Mouse (Mus musculus) urinary bladder, postnatal 4 days (tissue): ENCODE data around the gene Syt12.
"Not testable (repeated sequence)": the region's sequence is repeated elsewhere in the genome, so short reads cannot be mapped to it uniquely, and the experiment has no call there.

Source experiments
- DNase-seq, 2 experiments: peaks; one replicate each; pipeline ENCODE4 v3.0.0; 2021 to 2022; ENCODE audit warnings: low spot score in 2 of 2

The Syt12 gene

DNA sequence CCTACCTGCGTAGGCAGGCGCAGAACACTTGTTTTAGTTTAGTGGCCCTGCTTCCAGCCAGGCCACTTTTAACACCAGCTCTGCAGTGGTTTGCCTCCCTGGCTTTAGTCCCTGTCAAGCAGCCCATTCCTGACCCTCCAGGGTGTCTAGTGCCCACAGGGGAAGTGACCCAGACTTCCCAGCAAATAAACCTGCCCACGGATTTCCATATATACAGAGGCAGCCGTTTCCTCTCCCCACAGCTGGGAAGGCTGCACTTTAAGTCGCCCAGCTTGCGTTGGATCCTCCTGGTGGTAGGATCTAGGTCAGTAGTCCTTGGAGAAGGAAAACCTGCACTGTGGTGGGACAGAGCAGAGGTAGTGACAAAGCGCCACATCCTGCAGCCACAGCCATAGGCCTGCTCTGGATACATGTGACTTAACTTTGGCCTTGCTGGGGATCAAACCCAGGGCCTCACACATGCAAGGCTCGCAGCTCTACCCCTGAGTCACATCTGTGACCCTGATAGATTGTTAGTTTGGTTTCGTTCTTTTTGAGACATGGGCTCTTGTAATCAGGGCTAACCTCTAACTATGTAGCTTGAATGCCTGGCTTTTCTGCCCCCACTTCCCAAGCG, 13.9 kb upstream of the Syt12 start:
- no peak for DNase-seq

DNA sequence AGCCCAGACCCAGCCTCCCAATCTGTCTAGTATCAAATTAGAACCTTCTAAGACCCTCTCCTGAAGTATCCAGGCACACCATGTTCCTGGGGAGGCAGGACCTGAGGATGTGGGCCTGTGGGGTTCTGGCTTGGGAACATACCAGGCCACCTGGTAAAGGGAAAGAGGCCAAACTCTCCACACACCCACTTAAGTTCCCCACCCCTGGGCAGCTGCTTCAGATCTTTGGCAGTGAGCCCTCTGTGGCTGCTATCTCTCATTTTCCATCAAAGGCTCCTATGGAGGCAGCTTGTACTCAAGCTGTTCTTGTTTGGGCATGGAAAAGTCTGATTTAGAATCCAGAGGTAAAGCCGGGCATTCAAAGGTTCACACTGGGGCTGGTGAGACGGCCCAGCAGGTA, 10.6 kb upstream of the Syt12 start:
- DNase-seq: no peak

DNA sequence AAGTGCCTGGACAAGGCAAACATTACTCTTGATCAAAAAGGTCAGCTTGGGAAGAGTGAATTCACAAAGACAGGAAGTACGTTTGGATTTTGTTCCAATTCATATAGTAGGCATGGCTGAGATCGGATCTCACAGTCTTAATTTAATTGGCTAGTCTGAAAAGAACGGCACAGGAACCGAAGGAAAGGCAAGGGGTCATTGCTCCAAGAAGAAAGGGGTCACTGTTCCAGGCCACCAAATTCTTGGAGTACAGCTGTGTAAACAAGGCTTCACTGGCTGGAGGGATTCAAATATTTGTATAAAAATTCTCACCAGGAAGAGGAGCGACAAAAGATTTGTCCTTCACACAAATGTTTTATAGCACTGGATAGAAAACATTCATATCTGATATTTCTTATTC, 7.8 kb upstream of the Syt12 start:
- no peak for DNase-seq

DNA sequence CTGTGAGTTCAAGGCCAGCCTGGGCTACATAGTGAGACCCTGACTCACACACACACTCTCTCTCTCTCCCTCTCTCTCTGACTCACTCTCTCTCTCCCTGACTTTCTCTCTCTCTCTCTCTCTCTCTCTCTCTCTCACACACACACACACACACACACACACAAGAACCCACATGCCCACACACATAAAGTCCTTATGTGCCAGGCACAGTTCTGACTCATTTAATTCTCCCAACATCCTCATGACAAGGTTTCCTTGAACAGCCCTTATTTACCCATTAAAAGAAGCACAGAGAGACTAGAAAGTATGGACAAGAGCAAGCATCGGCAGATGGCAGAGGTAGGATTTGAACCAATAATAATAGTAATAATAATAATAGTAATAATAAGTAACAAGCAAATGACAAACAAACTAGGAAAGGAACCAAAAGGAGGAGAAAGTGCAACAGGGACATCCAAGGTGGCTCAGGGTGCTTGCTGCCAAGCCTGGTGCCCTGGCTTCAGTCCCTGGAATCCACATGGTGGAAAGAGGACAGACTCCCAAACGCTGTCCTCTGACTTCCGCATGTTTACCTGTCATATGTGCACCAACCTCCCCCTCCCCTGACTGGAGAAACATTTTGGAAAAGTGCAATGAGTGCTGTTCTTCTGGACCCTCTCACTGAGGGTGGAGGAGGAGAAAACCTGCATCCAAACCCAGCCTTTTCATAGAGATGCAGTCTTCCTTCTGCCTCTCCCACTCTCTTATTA, 5.0 kb upstream of the Syt12 start:
- DNase-seq: no peak

DNA sequence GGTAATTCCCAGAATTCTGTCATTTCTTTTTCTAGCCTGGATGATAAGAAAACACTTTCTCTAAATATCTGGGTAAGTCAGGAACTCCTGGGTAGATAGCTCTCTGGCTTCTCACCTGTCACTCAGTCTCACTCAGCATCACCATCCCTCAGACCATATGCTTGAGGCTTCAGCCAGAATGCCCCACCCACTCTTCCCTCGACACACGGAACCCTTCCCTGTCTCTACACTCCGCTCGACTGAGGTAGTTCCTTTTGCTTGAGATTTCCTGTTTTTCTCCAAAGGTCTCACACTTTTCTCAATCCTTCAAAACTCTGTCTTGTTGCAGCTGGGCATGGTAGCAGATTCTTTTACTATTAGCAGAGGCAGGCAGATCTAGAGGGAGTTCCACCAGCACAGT, 4.1 kb upstream of the Syt12 start:
- DNase-seq: no peak

DNA sequence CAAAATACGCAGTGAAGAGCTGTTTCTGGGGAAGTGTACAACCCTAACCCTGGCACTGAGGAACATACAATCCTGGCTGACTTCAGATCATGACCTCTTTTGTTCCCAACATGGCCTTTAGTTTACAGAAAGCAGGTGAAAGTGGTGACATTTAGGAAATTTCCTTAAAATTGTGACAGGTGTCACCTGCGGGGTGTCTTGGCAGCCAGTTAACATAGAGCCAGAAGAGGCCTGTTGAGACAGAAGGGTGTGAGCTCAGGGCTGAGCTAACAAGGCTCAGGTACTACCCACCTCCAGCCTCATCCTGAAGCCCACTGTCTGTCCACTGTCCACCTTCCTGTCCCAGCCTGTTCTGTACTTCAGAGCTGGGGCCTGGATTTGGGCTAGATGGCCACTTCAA, 2.8 kb upstream of the Syt12 start:
- no peak for DNase-seq

DNA sequence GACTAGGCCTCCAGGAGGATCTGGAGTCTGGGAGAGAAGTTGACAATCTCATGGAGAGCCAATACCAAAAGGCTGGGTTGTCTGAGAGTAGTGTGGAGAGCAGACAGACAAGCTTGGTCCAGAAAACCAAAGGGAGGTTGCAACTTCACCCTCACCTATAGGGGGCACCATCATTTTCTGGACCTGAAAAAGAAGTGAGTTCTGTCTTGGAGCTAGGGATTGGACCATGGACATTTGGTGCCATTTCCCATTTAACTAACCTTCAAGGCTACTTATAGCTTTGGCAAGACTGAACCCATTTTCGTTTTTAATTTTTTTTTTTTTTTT, 906 bp upstream of the Syt12 start:
- DNase-seq: no peak

DNA sequence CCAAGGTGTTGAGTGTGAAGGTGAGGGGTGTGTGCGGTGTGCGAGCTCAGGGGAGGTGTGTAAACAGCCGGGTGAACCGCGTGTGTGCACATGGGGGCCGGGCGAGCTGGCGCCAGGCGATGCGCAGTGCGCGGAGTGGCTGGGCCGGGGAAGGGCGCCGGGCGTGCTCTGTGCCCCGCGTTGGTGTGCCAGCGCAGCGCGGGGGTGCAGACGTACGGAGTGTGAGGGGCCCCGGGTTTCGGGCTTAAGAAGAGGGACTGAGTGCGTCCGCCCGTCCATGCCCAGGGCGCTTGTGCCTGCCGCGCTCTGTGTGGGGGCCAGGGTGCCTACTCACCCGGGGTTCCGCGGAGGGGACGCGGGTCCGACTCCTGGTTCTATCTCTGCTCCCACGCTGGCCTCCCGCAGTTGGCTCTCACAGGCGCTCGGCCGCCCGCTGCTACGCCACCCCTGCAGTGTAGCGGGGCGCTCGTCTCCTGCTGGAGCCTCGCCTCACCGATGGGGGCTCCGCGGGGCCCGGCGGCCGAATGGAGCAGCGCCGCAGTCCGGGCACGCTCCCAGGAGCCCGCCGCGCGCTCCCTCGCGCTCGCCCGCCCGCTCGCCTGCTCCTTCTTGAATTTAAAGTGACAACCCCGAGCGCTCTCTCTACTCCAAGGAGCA, 518 bp downstream of the Syt12 start:
- peak in 1 of 2 experiments; percentile 32 for DNase-seq

DNA sequence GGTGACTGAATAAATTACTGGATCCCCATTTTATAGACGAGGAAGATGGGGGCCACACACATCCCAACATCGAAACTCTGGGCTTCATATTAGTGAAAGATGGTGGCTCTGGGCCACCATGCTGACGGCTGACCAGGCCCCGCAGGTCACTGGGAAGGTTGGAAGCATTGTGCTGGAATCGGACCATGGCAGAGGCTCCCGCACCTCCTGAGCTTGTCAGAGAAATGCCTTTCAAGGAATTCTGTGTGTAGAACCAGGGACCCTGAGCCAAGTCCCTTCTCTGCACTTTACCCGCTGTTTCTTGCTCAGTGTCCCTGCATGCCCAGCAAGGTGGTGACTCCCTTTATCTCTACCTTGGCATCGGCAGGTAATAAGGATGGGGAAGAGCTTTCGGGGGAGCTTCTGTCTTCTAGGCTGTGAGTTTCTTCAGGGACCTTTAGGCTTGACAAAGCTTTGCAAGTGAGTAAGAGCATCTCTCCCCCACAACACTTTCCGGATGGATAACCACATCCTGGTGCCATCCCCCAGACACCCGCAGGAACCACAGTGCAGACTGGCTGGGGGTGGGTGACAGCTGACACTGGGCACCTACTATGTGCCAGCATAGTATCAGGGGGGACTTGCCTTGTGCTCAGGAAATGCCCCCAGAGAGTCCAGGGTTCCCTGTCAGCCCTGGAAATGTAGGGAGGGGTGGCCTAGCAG, 1.9 kb downstream of the Syt12 start:
- DNase-seq: no peak

DNA sequence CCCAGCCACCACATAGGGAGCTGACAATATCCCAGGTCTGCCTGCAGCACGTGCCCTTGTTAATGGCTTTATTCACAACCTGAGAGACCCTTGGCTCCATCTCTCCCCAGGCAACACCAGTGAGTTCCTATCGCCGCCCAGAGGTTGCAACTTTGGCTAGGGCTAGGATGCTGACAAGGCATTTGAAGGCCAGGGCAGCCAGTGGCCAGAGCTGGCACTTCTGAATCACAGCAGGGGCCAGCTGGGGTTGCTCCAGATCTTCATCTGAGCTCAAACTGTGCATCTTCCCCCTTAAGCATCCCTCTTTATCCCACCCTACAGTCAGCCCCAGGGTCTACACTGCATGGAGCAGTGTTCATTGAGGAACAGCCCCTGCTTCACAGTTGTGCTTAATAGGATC, 2.5 kb downstream of the Syt12 start:
- no peak for DNase-seq

DNA sequence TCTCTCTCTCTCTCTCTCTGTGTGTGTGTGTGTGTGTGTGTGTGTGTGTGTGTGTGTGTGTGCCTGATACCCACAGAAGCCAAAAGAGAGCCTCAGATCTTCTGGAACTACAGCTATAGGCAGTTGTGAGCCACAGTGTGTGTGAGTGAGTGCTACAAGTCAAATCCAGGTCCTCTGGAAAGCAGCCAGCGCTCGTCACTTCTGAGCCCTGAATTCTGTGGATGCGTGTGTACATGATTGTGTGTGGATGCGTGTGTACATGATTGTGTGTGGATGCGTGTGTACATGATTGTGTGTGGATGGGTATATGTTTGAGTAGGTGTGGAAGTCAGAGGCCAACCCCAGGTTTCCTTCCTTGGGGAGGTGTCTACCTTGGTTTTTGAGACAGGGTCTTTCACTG, 3.7 kb downstream of the Syt12 start:
- no peak for DNase-seq

DNA sequence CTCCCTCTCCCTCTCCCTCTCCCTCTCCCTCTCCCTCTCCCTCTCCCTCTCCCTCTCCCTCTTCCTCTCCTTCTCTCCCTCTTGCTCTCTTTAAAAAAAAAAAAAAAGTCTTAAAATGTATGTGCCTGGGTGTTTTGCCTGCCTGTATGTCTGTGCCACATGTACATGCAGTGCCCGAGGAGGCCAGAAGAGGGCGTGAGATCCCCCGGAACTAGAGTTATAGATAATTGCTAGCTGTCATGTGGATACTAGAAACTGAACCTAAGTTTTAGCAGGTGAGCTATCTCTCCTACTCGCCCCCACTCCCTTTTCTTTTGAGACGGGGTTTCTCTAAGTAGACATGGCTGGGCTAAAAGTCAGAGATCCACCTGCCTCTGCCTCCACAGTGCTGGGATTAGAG, 8.9 kb downstream of the Syt12 start:
- DNase-seq: no peak

DNA sequence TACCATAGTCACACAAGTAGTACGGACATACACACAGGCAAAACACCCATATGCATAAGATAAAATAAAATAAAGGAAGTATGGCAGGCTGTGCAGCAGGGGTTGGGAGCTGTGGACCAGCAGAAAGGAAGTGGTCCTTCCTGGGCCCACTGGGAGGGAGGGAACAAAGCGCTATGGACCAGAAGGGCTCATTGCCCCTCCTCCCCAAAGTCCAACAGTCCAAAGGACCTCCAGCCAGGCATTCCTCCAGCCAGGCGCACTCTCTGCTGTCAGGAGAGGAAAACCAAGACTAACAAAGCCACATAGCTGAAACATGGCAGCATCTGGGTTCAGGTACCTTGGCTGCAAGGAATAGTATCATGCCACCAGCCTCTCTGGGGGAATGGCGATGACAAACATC, 12.6 kb downstream of the Syt12 start:
- DNase-seq: no peak

DNA sequence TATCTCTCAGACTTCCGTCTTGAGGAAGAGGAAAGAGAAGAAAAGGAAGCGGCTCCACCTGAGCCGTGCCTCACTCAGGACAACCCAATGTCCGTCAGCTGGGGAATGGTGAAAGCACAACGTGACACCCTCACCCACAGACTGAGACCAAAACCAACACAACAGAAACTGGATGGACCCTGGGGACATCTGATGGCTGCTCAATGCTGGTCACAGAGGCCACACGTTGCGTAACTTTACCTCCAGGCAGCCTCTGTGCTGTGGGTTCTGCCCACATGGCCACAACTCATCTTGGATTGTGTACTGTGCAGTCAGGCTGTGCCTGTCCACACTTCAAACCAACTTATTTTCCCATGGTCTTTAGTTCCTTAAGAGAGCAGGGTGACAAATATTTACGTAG, 15.3 kb downstream of the Syt12 start:
- no peak for DNase-seq

DNA sequence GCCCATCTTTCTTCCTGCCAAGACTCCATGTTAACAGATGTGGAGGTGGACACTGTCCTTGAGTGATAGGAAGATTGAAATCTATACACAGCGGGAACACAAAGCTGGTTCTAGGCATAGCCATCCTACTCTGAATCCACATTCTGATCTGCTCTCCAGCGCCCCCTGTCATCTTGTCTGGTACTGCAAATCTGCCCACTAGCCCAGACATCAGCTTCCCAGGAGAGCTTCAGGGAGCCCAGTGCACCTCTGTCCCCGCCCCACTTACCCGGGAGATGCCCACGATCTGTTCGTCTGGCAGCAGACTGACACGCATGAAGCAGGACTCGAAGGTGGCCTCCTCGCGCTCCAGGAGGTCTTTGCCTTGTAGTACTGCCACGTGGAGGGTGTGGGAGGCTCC, 21.0 kb downstream of the Syt12 start:
- peak; percentile 27 to 70 for DNase-seq

DNA sequence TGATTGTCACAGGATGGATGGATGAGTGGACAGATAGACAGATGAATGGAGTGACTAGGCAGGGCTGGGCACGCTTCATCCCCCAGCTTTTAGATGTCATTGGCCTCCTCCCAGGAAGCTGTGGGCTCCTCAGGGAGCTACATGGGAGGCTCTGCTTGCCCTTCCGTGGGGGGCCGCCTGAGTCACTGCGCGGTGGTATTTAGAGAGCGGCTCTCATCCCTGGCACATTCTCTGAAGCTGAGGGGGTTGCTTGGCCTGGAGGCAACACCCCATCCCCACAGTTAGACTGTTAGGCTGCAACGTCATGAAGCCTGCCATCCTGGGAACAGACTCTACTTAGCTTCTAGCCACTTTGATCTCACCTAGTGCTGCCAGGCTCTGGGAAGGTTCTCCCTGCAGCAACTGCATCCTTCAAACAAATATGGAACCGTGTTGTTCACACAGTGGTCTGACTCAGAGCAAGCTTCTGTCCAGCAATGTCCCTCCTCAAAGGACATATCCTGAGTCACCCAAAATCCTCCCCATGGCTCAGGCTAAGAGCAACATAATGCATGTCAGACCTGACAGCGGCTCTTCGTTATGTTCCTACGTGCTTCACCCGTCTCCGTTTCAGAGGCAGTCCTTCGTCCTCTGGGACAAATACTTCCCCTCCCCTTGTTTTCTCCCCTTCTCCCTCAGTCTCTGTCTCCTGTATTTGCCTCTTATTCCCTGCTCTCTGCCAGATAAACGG, 22.0 kb downstream of the Syt12 start:
- no peak for DNase-seq

DNA sequence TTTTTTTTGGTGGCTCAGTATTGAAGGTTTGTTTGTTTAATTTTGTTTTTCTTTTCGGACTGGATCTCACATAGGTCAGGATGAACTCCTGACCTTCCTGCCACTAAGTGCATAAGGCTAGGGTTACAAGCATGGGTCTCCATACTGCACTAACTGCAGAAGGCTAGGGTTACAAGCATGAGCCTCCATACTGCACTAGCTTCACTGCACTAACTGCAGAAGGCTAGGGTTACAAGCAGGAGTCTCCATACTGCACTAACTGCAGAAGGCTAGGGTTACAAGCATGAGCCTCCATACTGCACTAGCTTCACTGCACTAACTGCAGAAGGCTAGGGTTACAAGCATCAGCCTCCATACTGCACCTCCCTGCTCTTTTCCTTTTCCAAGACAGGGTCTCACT, 23.2 kb downstream of the Syt12 start:
- DNase-seq: not testable (repeated sequence)

DNA sequence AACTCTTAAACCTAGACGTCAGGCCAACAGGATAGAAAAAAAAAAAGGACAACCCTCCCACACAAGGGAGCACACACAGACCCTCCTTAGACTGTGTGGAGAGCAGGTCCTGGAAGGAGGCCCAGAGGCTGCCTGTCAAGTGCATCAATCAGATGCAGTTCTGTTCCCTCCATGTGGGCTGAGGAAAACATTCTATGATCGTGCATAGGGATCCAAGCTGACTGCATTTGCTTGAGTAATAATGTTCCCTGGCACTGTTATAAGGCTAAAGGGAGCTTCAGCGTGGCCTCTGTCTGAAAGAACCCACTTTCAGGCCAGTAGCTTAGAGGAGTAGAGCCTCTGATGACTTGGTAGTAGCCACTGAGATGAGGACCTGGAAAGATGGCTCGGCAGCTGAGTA, 24.7 kb downstream of the Syt12 start:
- no peak for DNase-seq

DNA sequence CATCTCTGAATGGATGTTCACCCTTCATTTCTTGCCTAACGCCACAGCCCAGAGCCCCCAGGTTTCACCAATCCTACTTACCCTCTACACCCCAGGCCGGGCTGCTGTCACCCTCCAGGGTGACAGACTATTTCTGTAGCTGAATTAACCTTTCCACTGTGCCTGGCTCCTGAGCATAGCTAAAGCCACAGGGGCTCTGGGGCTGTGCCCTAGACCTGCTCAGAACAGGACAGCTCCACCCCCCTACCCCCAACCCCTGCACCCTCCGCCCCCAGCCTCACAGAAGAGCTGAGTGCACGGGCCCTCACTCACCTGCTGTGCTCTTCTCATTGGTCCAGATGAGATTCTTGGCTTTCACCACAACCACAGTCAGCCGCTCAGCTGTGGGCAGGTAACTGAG, 25.3 kb downstream of the Syt12 start:
- no peak for DNase-seq

DNA sequence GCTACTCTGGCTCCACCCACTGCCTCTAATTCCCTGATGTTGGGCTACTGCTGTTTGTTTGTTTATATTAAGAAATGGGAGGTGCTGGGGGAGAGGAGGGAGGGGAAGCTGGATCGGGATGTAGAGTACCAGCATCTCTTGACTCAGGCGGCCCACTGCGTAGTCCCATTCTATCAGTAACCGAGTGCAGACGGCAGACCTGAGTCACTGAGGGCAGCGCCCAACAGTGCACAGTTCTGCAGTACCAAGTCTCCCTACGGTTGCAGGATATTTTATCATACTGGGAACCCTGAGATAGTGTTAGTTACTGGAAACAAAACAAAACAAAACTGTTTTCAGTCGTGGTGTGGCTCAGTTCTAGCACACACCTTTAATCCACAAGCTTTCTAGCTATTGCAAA, 26.1 kb downstream of the Syt12 start:
- no peak for DNase-seq

DNA sequence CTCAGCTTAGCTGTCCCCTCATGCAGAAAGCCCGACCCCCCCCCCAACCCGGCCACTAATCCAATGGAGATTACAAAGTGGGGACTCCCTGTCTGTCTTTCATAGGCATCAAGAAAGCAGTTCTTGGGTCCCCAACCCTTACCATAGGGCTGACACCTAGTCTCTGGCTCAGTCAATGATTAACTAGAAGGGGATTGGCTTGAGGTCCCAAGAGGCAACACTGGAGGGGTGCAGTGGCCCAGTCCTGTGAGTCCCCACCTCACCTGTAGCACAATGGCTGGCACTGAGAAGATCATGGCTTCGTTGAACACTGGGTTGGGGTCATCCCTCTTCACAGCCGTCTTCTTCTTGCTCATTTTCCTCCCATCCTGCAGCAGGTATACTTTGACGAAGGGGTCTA, 26.6 kb downstream of the Syt12 start:
- DNase-seq: no peak

DNA sequence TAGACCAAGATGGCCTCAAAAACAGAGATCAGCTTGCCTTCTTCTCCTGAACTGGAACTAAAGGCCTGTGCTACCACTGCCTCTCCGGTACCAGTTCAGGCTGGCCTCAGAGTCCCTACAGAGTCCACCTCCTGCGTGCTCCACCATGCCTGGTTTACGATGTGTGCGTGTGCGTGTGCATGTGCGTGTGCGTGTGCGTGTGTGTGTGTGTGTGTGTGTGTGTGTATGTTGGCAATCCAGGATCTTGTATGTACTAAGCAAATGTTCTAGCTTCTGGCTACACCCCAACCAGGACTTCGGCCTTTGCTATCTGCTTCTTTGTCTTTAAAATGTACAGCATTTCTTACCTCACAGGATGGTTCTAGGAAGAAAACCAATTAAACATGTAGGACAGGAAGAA, 28.0 kb downstream of the Syt12 start:
- DNase-seq: no peak
